In the genomic region with DNA sequence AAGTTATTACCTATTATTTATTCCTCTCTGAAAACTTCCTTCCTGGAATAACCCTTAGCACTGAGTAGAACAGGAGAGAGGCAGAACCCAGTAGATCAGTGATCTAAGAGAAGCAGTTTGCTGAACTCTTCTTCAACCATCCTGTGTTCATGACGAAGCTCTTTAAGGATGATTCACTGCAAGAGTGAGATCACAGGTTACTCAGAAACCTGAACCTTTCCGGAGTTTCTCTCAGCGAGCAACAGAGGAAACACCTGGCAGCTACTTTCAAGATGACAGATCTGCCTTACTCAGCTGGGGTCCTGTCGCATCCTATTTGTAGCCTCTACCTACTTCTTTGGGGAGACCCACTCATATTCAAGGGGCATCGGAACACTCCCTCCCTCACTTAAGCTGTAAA, we compare ENCODE assay signal across 19 mouse cellular contexts.
DNase-seq lines count a peak whose midpoint lies in the region; ATAC-seq and TF ChIP-seq lines count a peak whose summit lies in the region.
"Had no signal": no experiment of that assay in that cellular context is flagged by ENCODE, and none has a peak within 500 bp of the region (broad histone marks: within the 10 kb centered on the region; RNA-seq: fewer than 3 reads in every experiment).

No protein-coding gene starts in this region.

- 79% methylated on average over 5 of the region's 5 CpGs for WGBS in hindbrain, embryonic 14.5 days
- 84% methylated on average over 5 of the region's 5 CpGs for WGBS in forebrain, embryonic 14.5 days

- no peaks in the 10 kb centered on the region for H3K4me1 ChIP-seq in hindbrain, embryonic 14.5 days (replicated peaks; ENCODE audit: control insufficient read depth, insufficient read depth, low read length)
- no peaks in the 10 kb centered on the region for H3K4me1 ChIP-seq in forebrain, embryonic 14.5 days (ENCODE audit: control insufficient read depth, insufficient read depth, low read length)
- H3K4me1 ChIP-seq: forebrain, embryonic 13.5 days; hindbrain, embryonic 12.5 days; liver, embryonic 15.5 days; neural tube, embryonic 12.5 days had no signal

- DNase-seq in adrenal gland, adult 2 months = peak; percentile 29
- no peak for DNase-seq in adrenal gland, postnatal 36 days
- DNase-seq in 3T3-L1 (ENCODE audit: low read depth, low spot score) = peak; percentile 28
- peak; percentile 4 for DNase-seq in Patski (ENCODE audit: low read depth, low spot score)
- DNase-seq in thymus, adult 18-20 months = peak; percentile 13 to 59
- no peak for DNase-seq in hindbrain, embryonic 14.5 days (ENCODE audit: low spot score)
- no peak for DNase-seq in right cerebral cortex, adult 18-20 months
- DNase-seq in forebrain, embryonic 14.5 days (ENCODE audit: low spot score) = no peak
- DNase-seq: adrenal gland, postnatal 10 days; cerebellum, adult 2 months; gastrocnemius, adult 2 months; kidney, postnatal 36 days; lung, postnatal 14 days had no signal

- ATAC-seq in Patski = peak; percentile 65
- ATAC-seq in hindbrain, embryonic 14.5 days (ENCODE audit: low FRiP score) = no peak
- no peak for ATAC-seq in forebrain, embryonic 14.5 days
- ATAC-seq: forebrain, embryonic 13.5 days; intestine, embryonic 16.5 days had no signal

- CTCF ChIA-PET in Patski (lab: Charles Lee) = interaction anchor here (0.9 to 2.1 kb wide), 4 partner anchors 8 to 15 kb away, joined by 3 to 6 read pairs (median 4); no protein-coding TSS in a partner anchor

- no peaks in the 10 kb centered on the region for H3K27me3 ChIP-seq in Patski
- H3K27me3 ChIP-seq in hindbrain, embryonic 14.5 days (ENCODE audit: control insufficient read depth, insufficient read depth, low read length) = no peaks in the 10 kb centered on the region
- no peaks in the 10 kb centered on the region for H3K27me3 ChIP-seq in forebrain, embryonic 14.5 days (replicated peaks; ENCODE audit: control insufficient read depth, insufficient read depth, low read length)
- H3K27me3 ChIP-seq: forebrain, embryonic 13.5 days; hindbrain, embryonic 12.5 days; limb, embryonic 13.5 days; liver, embryonic 15.5 days; neural tube, embryonic 12.5 days had no signal

- POLR2A ChIA-PET in Patski (lab: Charles Lee) = interaction anchor here (0.7 kb wide), 1 partner anchor 138 kb away, joined by 3 read pairs; no protein-coding TSS in a partner anchor

- no peak for TF ChIP-seq CTCF in Patski (IDR thresholded peaks at IDR 0.05)

- H3K36me3 ChIP-seq in hindbrain, embryonic 14.5 days (replicated peaks; ENCODE audit: control insufficient read depth, insufficient read depth) = no peaks in the 10 kb centered on the region
- no peaks in the 10 kb centered on the region for H3K36me3 ChIP-seq in forebrain, embryonic 14.5 days (ENCODE audit: control insufficient read depth, insufficient read depth, low read length)
- H3K36me3 ChIP-seq: hindbrain, embryonic 12.5 days; limb, embryonic 13.5 days; liver, embryonic 15.5 days; neural tube, embryonic 12.5 days had no signal

- H3K4me2 ChIP-seq in hindbrain, embryonic 14.5 days (replicated peaks) = no peak overlapping the region
- H3K4me2 ChIP-seq in forebrain, embryonic 14.5 days (ENCODE audit: low read length) = no peak overlapping the region
- H3K4me2 ChIP-seq: forebrain, embryonic 13.5 days; hindbrain, embryonic 12.5 days; limb, embryonic 13.5 days; liver, embryonic 15.5 days; neural tube, embryonic 12.5 days had no signal

- no peak overlapping the region for H3K27ac ChIP-seq in hindbrain, embryonic 14.5 days
- no peak overlapping the region for H3K27ac ChIP-seq in forebrain, embryonic 14.5 days (ENCODE audit: low read depth, low read length)
- H3K27ac ChIP-seq: forebrain, embryonic 13.5 days; gastrocnemius, adult 2 months; hindbrain, embryonic 12.5 days; limb, embryonic 13.5 days; liver, embryonic 15.5 days; neural tube, embryonic 12.5 days had no signal

- in situ Hi-C loops in Patski (cut with MboI; ENCODE audit: low pct_unique_long_range_greater_than_20kb) = no loop called here

- H3K9me3 ChIP-seq in hindbrain, embryonic 14.5 days (ENCODE audit: control insufficient read depth, low read length) = no peaks in the 10 kb centered on the region
- H3K9me3 ChIP-seq in forebrain, embryonic 14.5 days (replicated peaks; ENCODE audit: control insufficient read depth, low read length) = no peaks in the 10 kb centered on the region
- H3K9me3 ChIP-seq: forebrain, embryonic 13.5 days; hindbrain, embryonic 12.5 days; limb, embryonic 13.5 days; liver, embryonic 15.5 days; neural tube, embryonic 12.5 days had no signal

- H3K4me3 ChIP-seq in hindbrain, embryonic 14.5 days (replicated peaks; ENCODE audit: low read length) = no peak overlapping the region
- H3K4me3 ChIP-seq in forebrain, embryonic 14.5 days (ENCODE audit: low read depth, low read length) = no peak overlapping the region
- H3K4me3 ChIP-seq: forebrain, embryonic 13.5 days; gastrocnemius, adult 2 months; hindbrain, embryonic 12.5 days; limb, embryonic 13.5 days; liver, embryonic 15.5 days; neural tube, embryonic 12.5 days had no signal

- no peak overlapping the region for H3K9ac ChIP-seq in hindbrain, embryonic 14.5 days
- H3K9ac ChIP-seq in forebrain, embryonic 14.5 days (ENCODE audit: low read length) = no peak overlapping the region
- H3K9ac ChIP-seq: forebrain, embryonic 13.5 days; hindbrain, embryonic 12.5 days; limb, embryonic 13.5 days; liver, embryonic 15.5 days; neural tube, embryonic 12.5 days had no signal

Comparison
In these comparisons a context has a peak if more than half of its experiments do, and no peak if none do; other contexts are left out.
1. DNase-seq: peak in adrenal gland, adult 2 months (single experiment), 3T3-L1 (single experiment), Patski (single experiment) and thymus, adult 18-20 months (2 of 2); none in adrenal gland, postnatal 36 days (0 of 2), hindbrain, embryonic 14.5 days (single experiment), right cerebral cortex, adult 18-20 months (single experiment) and forebrain, embryonic 14.5 days (single experiment).